Mouse (Mus musculus) lung, embryonic 16.5 days (tissue): ENCODE results near the gene Tinf2. TPM values are rescaled to one million over a fixed set of nuclear protein-coding genes. Genes with fewer than 3 reads are reported as not detected.

Experiments used
- ATAC-seq: fragments of 200-750 bp; cut with Nextera tagmentation; 2 replicates; pipeline ENCODE4 v1.8.0; 2017; ENCODE audit warnings: low read depth, mild to moderate bottlenecking, moderate library complexity
- H3K27ac ChIP-seq: fragments of 300-500 bp; sonication (generic); 2 replicates; pipeline ENCODE4 v1.5.1; 2014; ENCODE audit warnings: mild to moderate bottlenecking, control low read depth, low read length
- H3K27me3 ChIP-seq: fragments of 300-500 bp; sonication (generic); 2 replicates; pipeline ENCODE4 v1.6.1; 2014; ENCODE audit warnings: low read depth, low read length, mixed read lengths; ENCODE audit not compliant: control insufficient read depth, insufficient read depth
- H3K36me3 ChIP-seq: fragments of 300-500 bp; sonication (generic); 2 replicates; pipeline ENCODE4 v1.6.1; 2014; ENCODE audit warnings: low read length; ENCODE audit not compliant: control insufficient read depth, insufficient read depth
- H3K4me1 ChIP-seq: fragments of 300-500 bp; sonication (generic); replicated peaks from 2 replicates; pipeline ENCODE4 v1.6.1; 2014; ENCODE audit warnings: low read length, mixed read lengths; ENCODE audit not compliant: control insufficient read depth, insufficient read depth
- H3K4me2 ChIP-seq: fragments of 300-500 bp; sonication (generic); 2 replicates; pipeline ENCODE4 v1.6.1; 2014; ENCODE audit warnings: low read depth, low read length, control low read depth
- H3K4me3 ChIP-seq: fragments of 300-500 bp; sonication (generic); 2 replicates; pipeline ENCODE4 v1.5.1; 2014; ENCODE audit warnings: mild to moderate bottlenecking, low read length, control low read depth
- H3K9ac ChIP-seq: fragments of 300-500 bp; sonication (generic); 2 replicates; pipeline ENCODE4 v1.6.1; 2014; ENCODE audit warnings: low read length, control low read depth
- H3K9me3 ChIP-seq: fragments of 300-500 bp; sonication (generic); 2 replicates; pipeline ENCODE4 v1.6.1; 2016; ENCODE audit warnings: low read length; ENCODE audit not compliant: control insufficient read depth
- WGBS: fragments of 180-500 bp; shearing (Covaris S2); extraction: QIAGEN DNeasy Blood & Tissue Kit; methylation state at CpG from one replicate; pipeline ENCODE4 v1.1.7; 2014; 5-methylcytosine and 5-hydroxymethylcytosine counted together
- polyA plus RNA-seq: library from polyadenylated mRNA; unstranded; fragments of >200 nt; fragmentation: Nextera tagmentation; extraction: Ambion mirVana; gene quantifications from 2 replicates; pipeline ENCODE4 v1.2.1, GENCODE M21; 2015

The Tinf2 gene
- polyA plus RNA-seq, 1 experiment from 2014 or later = 45.5 TPM

DNA sequence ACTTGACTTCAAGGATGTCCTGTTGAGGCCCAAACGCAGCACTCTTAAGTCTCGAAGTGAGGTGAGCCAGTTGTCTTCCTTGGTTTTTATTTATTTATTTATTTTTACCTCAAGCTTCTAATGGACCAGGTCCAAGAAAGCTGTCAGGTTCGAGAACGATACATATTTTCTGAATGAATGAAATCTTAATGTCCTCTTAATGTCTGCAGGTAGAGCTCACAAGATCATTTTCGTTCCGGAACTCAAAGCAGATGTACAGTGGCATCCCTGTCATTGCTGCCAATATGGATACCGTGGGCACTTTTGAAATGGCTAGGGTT, 8.9 kb downstream of the Tinf2 start:
- no peak for ATAC-seq
- 68% methylated on average over 7 of the region's 7 CpGs for WGBS

DNA sequence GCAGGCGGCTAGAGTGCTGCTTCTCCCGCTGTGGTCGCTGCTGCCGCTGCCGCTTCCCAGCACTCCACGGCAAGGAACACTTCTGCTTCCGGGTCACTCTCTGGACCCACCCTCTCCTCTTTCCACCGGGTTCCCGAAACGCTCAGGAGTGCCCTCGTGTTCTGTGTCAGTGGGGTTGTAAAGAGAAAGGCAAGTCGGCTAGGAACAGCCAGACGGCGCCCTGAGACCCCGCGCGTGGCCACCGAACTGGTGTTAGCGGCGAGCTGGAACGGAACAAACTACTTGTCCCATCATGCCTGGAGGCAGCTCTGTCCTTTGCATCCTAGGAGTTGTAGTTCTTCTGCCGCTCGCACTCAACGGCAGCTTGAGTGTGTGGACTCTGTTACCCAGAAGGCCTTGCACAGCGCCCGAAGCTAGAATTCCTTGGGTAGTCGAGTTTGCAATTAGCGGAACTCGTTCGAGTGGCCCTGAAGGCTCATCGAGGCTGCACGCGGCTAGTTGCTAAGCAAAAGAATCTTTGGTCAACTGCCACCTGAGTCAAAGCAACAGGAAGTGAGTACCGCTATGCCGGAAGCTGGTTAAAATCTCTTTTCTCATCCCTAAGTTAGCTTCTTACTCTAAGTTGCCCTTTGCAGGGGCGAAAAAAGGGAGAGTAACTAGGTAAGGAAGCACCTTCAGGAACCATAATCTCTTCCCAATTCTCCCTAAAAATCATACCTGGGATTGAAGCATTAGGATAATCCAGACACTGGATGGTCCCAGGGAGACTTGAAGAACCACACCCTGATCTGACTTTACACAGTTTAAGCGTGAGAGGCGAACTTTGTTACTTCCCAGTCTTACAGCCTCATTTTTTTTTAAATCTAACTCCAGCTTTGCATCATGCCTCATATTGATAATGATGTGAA, 9.5 kb downstream of the Tinf2 start, which contains the start of the genes Gmpr2 and Nedd8:
TSS of gene Gmpr2 (plus strand) at position 109 of the 908 bp plus-strand sequence.
TSS of gene Nedd8 (minus strand) at position 292 of the 908 bp plus-strand sequence.
- WGBS = under 1% methylated on average over 38 of the region's 38 CpGs
- Histone ChIP-seq H3K27me3 (no peaks in the 10 kb centered on the region), H3K27ac (peak within 1 kb of the TSS; percentile 93), H3K9ac (peak within 1 kb of the TSS; percentile 89), H3K36me3 (peaks cover 19% of the 10 kb centered on the region), H3K4me2 (peak within 1 kb of the TSS; percentile 93), H3K4me1 (peaks cover 10% of the 10 kb centered on the region), H3K9me3 (no peaks in the 10 kb centered on the region), H3K4me3 (peak within 1 kb of the TSS; percentile 97)
- peak; percentile 99 for ATAC-seq

More for the DNA sequence above, 8.9 kb downstream of the Tinf2 start:
- H3K27ac ChIP-seq = peak overlapping the region; percentile 93
- H3K9ac ChIP-seq = peak overlapping the region; percentile 89
- H3K4me1 ChIP-seq = peaks cover 10% of the 10 kb centered on the region
- H3K27me3 ChIP-seq = no peaks in the 10 kb centered on the region
- peak overlapping the region; percentile 97 for H3K4me3 ChIP-seq
- H3K4me2 ChIP-seq = peak overlapping the region; percentile 93
- H3K36me3 ChIP-seq = peaks cover 24% of the 10 kb centered on the region
- H3K9me3 ChIP-seq = no peaks in the 10 kb centered on the region

DNA sequence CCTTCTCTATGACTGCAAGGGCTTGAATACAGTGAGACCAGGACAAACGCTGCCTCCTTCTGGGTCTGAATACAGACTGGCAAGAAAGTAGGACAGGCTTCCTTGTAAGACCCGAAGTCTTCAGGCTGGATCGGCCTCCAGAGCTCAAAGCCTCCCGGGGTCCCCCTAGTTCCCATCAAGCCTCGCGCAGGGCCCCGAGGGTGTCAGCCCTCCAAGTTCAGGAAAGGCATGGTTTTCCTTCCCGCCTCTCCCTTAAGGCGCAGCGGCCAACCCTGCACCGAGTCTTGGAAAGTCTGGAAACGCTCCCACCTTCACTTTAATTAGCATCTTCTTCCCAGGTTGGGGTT, 10.2 kb downstream of the Tinf2 start:
- Histone ChIP-seq H3K9ac (peak overlapping the region; percentile 89), H3K4me3 (peak overlapping the region; percentile 97), H3K27ac (peak overlapping the region; percentile 93), H3K4me1 (peaks cover 10% of the 10 kb centered on the region), H3K36me3 (peaks cover 16% of the 10 kb centered on the region; the same call in 1 of the 2 replicates), H3K4me2 (peak overlapping the region; percentile 93), H3K27me3 (no peaks in the 10 kb centered on the region), H3K9me3 (no peaks in the 10 kb centered on the region)
- WGBS = under 1% methylated on average over 12 of the region's 12 CpGs
- ATAC-seq = peak; percentile 50

DNA sequence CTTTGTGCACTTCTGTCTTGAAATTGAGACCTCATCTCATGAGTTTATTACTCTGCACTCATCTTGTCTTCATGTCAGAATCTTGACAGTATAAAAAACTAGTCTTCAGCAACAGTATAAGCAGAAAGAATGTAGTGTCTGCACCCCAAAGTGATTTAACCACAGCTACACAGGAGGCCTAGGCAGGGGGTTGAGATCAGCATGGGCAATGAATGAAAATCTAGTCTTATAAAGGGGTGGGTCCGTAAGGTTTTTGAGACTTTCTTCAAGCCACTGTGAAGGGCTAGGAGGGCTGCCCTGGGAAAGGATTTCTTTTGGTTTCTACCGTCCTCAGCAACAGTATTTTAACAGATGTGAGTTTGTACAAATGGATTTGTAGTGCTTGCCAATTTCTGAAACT, 21.0 kb downstream of the Tinf2 start:
- H3K4me1 ChIP-seq = peaks cover 11% of the 10 kb centered on the region
- H3K27me3 ChIP-seq = no peaks in the 10 kb centered on the region
- 0 out of 2 replicates have a peak overlapping the region, but pooled peaks have one; percentile 9 for H3K27ac ChIP-seq
- H3K4me2 ChIP-seq = peak overlapping the region; percentile 61
- H3K9me3 ChIP-seq = no peaks in the 10 kb centered on the region
- H3K4me3 ChIP-seq = peak overlapping the region; percentile 75
- WGBS = 46% methylated on average over 2 of the region's 2 CpGs
- H3K36me3 ChIP-seq = peaks cover 19% of the 10 kb centered on the region
- peak; percentile 5; the same call in 1 of the 2 replicates for ATAC-seq
- peak overlapping the region; percentile 70 for H3K9ac ChIP-seq

DNA sequence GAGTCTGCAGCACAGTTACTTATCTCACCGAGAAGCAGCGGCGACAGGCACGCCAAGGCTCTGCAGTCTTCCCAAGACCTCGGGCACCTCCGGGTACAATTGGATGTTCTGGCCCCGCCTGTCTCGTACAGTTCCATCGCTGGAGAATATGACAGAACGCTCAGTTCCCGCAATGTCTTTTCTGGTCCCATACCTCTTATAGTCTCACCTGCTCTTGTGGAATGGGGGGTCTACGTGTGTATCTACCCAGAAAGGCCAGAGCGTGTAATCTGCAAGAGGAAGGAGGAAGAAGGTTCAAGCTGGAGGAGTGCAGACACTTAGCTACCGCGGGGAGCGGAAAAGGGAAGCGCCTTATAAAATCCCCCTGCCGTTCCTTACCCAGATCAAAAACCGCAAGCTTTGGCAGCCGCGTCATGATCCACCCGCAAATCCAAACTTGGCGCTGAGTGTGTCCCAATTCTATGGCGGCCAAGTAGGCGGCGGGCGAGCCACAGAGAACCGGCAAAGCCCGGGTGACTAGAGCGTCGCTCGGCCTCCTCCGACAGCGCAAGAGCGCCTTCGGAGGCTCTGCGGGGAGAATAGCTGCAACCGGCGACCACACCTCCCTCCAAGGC, 21.6 kb downstream of the Tinf2 start, which contains the start of gene Mdp1:
TSS of gene Mdp1 (minus strand) at position 549 of the 614 bp plus-strand sequence.
- H3K9me3 ChIP-seq = no peaks in the 10 kb centered on the region
- peak within 1 kb of the TSS; percentile 61 for H3K4me2 ChIP-seq
- peak within 1 kb of the TSS; percentile 75 for H3K4me3 ChIP-seq
- H3K27ac ChIP-seq = peak within 1 kb of the TSS; percentile 26
- H3K27me3 ChIP-seq = no peaks in the 10 kb centered on the region
- peak; percentile 97 for ATAC-seq
- H3K4me1 ChIP-seq = peaks cover 11% of the 10 kb centered on the region
- H3K36me3 ChIP-seq = peaks cover 19% of the 10 kb centered on the region
- H3K9ac ChIP-seq = peak within 1 kb of the TSS; percentile 70
- 0% methylated on average over 39 of the region's 39 CpGs for WGBS

DNA sequence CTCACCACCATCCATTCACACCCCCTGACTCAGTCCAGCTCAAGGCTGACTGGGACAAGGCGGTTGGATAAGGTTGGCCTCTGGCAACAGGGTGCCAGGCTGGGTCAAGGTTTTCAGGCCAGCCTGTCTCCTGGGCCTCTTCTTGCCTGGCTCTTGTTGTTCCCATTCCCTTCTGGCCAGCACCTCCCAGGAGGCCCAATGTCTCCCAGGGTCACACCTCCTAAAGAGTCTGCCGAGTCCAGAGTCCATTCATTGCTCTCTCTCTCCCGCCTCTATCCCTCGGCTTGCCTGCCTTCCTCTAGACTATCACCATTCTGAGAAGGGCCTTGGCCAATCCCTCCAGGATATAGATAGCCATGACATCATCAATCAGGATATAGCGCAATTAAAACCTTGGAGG, 23.6 kb downstream of the Tinf2 start:
- ATAC-seq = no peak
- no peak overlapping the region for H3K27ac ChIP-seq
- H3K9me3 ChIP-seq = no peaks in the 10 kb centered on the region
- no peak overlapping the region for H3K9ac ChIP-seq
- H3K27me3 ChIP-seq = no peaks in the 10 kb centered on the region
- peaks cover 11% of the 10 kb centered on the region for H3K4me1 ChIP-seq
- 84% methylated on average over 5 of the region's 5 CpGs for WGBS
- H3K4me3 ChIP-seq = no peak overlapping the region
- H3K36me3 ChIP-seq = peaks cover 14% of the 10 kb centered on the region; the same call in 1 of the 2 replicates
- no peak overlapping the region for H3K4me2 ChIP-seq

DNA sequence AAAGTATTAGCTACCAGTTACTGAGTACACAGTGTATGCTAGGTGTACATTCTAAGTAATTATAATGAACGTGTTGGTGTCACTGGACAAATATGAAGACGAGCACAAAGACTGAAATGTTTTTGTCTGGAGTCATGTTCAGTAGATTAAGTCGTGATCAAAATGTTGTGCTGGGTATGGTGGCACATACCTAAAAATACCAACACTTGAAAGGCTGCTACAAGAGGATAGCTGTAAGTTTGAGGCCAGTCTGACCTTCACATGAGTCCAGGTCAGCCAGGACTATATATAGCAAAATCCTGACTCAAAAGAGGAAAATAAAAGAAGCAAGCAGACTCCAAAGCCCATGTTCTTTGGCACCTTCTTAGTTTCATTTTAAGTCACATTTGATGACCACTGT, 24.7 kb downstream of the Tinf2 start:
- no peak for ATAC-seq
- Histone ChIP-seq H3K27me3 (no peaks in the 10 kb centered on the region), H3K4me2 (no peak overlapping the region)

DNA sequence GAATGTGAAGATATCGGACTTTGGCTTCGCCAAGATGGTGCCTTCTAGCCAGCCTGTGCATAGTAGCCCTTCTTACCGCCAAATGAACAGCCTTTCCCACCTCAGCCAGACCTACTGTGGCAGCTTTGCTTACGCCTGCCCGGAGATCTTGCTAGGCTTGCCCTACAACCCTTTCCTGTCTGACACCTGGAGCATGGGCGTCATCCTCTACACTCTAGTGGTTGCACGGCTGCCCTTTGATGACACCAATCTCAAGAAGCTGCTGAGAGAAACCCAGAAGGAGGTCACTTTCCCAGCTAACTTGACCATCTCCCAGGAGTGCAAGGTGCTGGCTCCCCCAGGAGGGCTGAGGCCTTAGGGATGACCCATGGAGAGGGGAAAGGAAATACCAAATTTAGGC, 30.1 kb downstream of the Tinf2 start:
- 81% methylated on average over 7 of the region's 7 CpGs for WGBS
- Histone ChIP-seq H3K9me3 (no peaks in the 10 kb centered on the region), H3K27ac (no peak overlapping the region)

More for the DNA sequence above, 24.7 kb downstream of the Tinf2 start:
- Histone ChIP-seq H3K9ac (no peak overlapping the region), H3K27ac (no peak overlapping the region), H3K4me3 (no peak overlapping the region), H3K9me3 (no peaks in the 10 kb centered on the region), H3K4me1 (peaks cover 11% of the 10 kb centered on the region), H3K36me3 (peaks cover 8% of the 10 kb centered on the region; the same call in 1 of the 2 replicates)
- 77% methylated on average over 3 of the region's 3 CpGs for WGBS

DNA sequence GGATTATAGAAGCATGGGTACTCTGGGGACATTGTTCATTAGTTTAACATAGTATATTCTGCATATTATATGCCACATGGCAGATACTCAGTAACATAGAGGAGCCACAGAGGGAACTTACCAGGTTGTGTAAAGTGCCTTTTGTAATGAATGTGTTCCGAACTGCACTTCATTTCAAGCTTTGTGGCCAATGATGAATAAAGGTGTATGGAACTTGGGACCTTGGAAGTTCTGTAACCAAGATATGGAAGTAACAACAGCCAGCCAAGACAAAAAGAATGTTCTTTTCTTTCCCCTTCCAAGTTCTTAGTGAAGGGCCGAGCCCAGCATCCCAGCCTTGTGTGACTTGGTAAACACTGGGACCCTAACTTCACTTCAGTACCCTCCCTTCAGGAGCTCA, 31.7 kb downstream of the Tinf2 start, which contains the start of gene Tssk4:
TSS of gene Tssk4 (plus strand) at position 301 of the 400 bp plus-strand sequence.
- no peaks in the 10 kb centered on the region for H3K9me3 ChIP-seq
- H3K36me3 ChIP-seq = no peaks in the 10 kb centered on the region
- H3K27ac ChIP-seq = no peak within 1 kb of the TSS
- no peak within 1 kb of the TSS for H3K4me2 ChIP-seq
- no peak within 1 kb of the TSS for H3K4me3 ChIP-seq
- WGBS = 93% methylated on average over 2 of the region's 2 CpGs
- no peak for ATAC-seq
- peaks cover 1% of the 10 kb centered on the region for H3K4me1 ChIP-seq
- no peaks in the 10 kb centered on the region for H3K27me3 ChIP-seq
- H3K9ac ChIP-seq = no peak within 1 kb of the TSS

More for the DNA sequence above, 30.1 kb downstream of the Tinf2 start:
- H3K36me3 ChIP-seq = no peaks in the 10 kb centered on the region
- no peaks in the 10 kb centered on the region for H3K4me1 ChIP-seq
- ATAC-seq = no peak
- H3K9ac ChIP-seq = no peak overlapping the region
- no peak overlapping the region for H3K4me2 ChIP-seq
- no peaks in the 10 kb centered on the region for H3K27me3 ChIP-seq
- H3K4me3 ChIP-seq = no peak overlapping the region
